9 mouse cellular contexts compared by ENCODE assay signal in the genomic region with DNA sequence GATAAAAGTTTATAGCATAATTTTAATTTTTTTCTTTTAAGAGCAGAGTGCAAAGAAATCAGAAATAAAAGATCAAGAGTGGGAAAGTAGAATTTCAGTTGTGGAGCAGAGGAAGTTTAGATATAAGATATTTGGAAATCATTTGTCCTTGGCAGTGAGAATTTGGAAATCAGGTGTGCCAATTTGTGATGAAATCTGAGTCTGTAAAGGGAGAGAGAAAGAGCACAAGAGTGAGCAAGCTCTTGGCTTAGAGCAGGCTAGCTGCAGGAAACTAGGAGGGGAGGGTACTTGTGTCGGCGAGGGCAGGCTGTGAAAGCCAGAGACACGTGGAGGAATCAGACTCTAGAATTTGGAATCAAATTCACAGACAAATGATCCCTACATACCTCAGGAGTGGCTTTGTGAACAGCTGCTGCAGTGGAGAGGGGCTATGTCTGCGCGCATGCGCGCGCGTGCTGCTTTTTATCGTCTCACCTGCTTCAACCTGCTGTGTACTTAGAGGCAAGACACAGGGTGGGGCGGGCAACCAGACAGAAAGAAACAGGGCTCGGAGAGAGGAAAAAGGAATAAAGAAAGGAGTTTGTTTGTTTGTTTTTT. TPM values are rescaled to one million over a fixed set of nuclear protein-coding genes. Genes with fewer than 3 reads are reported as not detected.
DNase-seq lines count a peak whose midpoint lies in the region; ATAC-seq lines count a peak whose summit lies in the region.
"Had no signal": no experiment of that assay in that cellular context is flagged by ENCODE, and none has a peak within 500 bp of the region (broad histone marks: within the 10 kb centered on the region; RNA-seq: fewer than 3 reads in every experiment).

No protein-coding gene starts in this region.

- no peaks in the 10 kb centered on the region for H3K9me3 ChIP-seq in hindbrain, embryonic 10.5 days
- H3K9me3 ChIP-seq in limb, embryonic 12.5 days, result no peaks in the 10 kb centered on the region
- H3K9me3 ChIP-seq: megakaryocyte, embryonic 14.5 days had no signal

- WGBS in hindbrain, embryonic 10.5 days, result 54% methylated on average over 12 of the region's 12 CpGs
- 43% methylated on average over 12 of the region's 12 CpGs for WGBS in limb, embryonic 12.5 days

- H3K27ac ChIP-seq in hindbrain, embryonic 10.5 days, result peak overlapping the region; percentile 50
- H3K27ac ChIP-seq in limb, embryonic 12.5 days, result no peak overlapping the region

- peaks cover 23% of the 10 kb centered on the region for H3K4me1 ChIP-seq in hindbrain, embryonic 10.5 days (replicated peaks)
- H3K4me1 ChIP-seq in limb, embryonic 12.5 days (replicated peaks), result peaks cover 18% of the 10 kb centered on the region
- H3K4me1 ChIP-seq: megakaryocyte, embryonic 14.5 days had no signal

- no peaks in the 10 kb centered on the region; the same call in 1 of the 2 replicates for H3K27me3 ChIP-seq in hindbrain, embryonic 10.5 days (ENCODE audit: insufficient read depth, poor library complexity, severe bottlenecking)
- H3K27me3 ChIP-seq in limb, embryonic 12.5 days, result no peaks in the 10 kb centered on the region

- no peak overlapping the region for H3K9ac ChIP-seq in limb, embryonic 12.5 days (replicated peaks)

- no peak for DNase-seq in cerebellum, postnatal 4 days (ENCODE audit: low spot score in 2 of 2)
- DNase-seq in cerebellum, adult 11-12 months, result peak; percentile 85
- no peak for DNase-seq in hindbrain, embryonic 10.5 days (ENCODE audit: low spot score)
- DNase-seq in gastrocnemius, postnatal 10 days, result no peak
- DNase-seq in thymus, postnatal 4 days, result no peak
- no peak for DNase-seq in right cerebral cortex, adult 18-20 months

- peak overlapping the region; percentile 27; the same call in 1 of the 2 replicates for H3K4me3 ChIP-seq in hindbrain, embryonic 10.5 days
- no peak overlapping the region for H3K4me3 ChIP-seq in limb, embryonic 12.5 days (replicated peaks)
- H3K4me3 ChIP-seq: megakaryocyte, embryonic 14.5 days had no signal

- ATAC-seq in cerebellum, adult (ENCODE audit: insufficient number of reproducible peaks, low FRiP score, low TSS enrichment), result peak; percentile 70; the same call in 1 of the 2 replicates
- no peak for ATAC-seq in limb, embryonic 12.5 days (ENCODE audit: insufficient number of reproducible peaks, insufficient read depth, low FRiP score, low TSS enrichment, low read depth)

- peak overlapping the region; percentile 13 for H3K4me2 ChIP-seq in limb, embryonic 12.5 days

- H3K36me3 ChIP-seq in hindbrain, embryonic 10.5 days, result no peaks in the 10 kb centered on the region
- H3K36me3 ChIP-seq in limb, embryonic 12.5 days, result no peaks in the 10 kb centered on the region

RNA-seq across cellular contexts. Expression of a gene that starts 8.3 kb away (rescaled TPM):
- polyA plus RNA-seq in hindbrain, embryonic 10.5 days (2016; fragmentation: Nextera tagmentation; extraction: Ambion mirVana), result 78.2 and 88.3 TPM in 2 replicates
- polyA plus RNA-seq in limb, embryonic 12.5 days (2016; fragmentation: Nextera tagmentation; extraction: Ambion mirVana), result 198 and 239 TPM in 2 replicates
- 100 to 1,000 TPM; 245 to 288 TPM for total RNA-seq in gastrocnemius, postnatal 10 days (2021)

RNA-seq across cellular contexts. Expression of a gene that starts 17.3 kb away (rescaled TPM):
- polyA plus RNA-seq in hindbrain, embryonic 10.5 days (2016; fragmentation: Nextera tagmentation; extraction: Ambion mirVana), result 99.5 and 107 TPM in 2 replicates
- 85.0 and 93.7 TPM in 2 replicates for polyA plus RNA-seq in limb, embryonic 12.5 days (2016; fragmentation: Nextera tagmentation; extraction: Ambion mirVana)
- total RNA-seq in gastrocnemius, postnatal 10 days (2021), result 10 to 100 TPM in 1 of 2 experiments, 1 to 10 TPM in 1; 8.4 to 12.9 TPM

RNA-seq across cellular contexts. Expression of a gene that starts 23.0 kb away (rescaled TPM):
- polyA plus RNA-seq in hindbrain, embryonic 10.5 days (2016; fragmentation: Nextera tagmentation; extraction: Ambion mirVana), result 0.62 and 1.1 TPM in 2 replicates
- 0.63 and 0.69 TPM in 2 replicates for polyA plus RNA-seq in limb, embryonic 12.5 days (2016; fragmentation: Nextera tagmentation; extraction: Ambion mirVana)
- 1 to 10 TPM; 2.0 to 2.6 TPM for total RNA-seq in gastrocnemius, postnatal 10 days (2021)

RNA-seq across cellular contexts. Expression of a gene that starts 28.1 kb away (rescaled TPM):
- 51.9 and 54.7 TPM in 2 replicates for polyA plus RNA-seq in hindbrain, embryonic 10.5 days (2016; fragmentation: Nextera tagmentation; extraction: Ambion mirVana)
- 37.5 and 38.5 TPM in 2 replicates for polyA plus RNA-seq in limb, embryonic 12.5 days (2016; fragmentation: Nextera tagmentation; extraction: Ambion mirVana)
- total RNA-seq in gastrocnemius, postnatal 10 days (2021), result 1 to 10 TPM; 5.9 to 9.7 TPM
